Mouse (Mus musculus) cerebellum, adult 9-11 months (tissue): ENCODE measurements at regions not wholly inside any gene's neighbourhood (a gene's known extent, or its start where the extent isn't known, plus 50 kb on each side); places are given as distances from the start of the nearest gene placed in this dataset.
A peak's percentile ranks its signal among the peaks of the same experiment; 100 is the strongest.

Source experiments
- DNase-seq: peaks from one replicate; pipeline ENCODE4 v3.0.0; 2022

- no peak for DNase-seq
These were observed 240.2 kb upstream of the Zfp462 start for GRCm38 (mm10) chr4:54704696-54705095.

DNA sequence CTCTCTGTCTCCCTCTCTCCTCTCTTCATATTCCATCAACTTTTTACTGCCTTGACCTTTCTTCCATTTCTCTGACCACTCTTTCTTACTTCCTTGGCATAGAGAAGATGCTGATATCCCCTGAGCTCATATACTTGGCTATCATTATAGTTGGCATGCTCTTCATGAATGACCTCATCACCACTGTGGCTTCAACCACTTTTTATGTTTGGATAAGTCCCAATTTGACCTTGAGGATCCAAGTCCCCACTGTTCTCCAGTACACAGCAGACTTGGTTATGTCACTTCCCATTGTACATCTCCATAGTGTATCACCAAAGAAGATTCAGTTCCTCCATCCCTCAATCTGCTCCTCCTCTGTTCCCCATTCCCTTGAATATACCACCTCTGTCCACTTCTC, 235.1 kb upstream of the Zfp462 start:
- DNase-seq: no peak

GRCm38 (mm10) chr4:54712929-54713328, 231.9 kb upstream of the Zfp462 start:
- DNase-seq: no peak

GRCm38 (mm10) chr4:54714612-54715342, 230.1 kb upstream of the Zfp462 start:
- DNase-seq: no peak

DNA sequence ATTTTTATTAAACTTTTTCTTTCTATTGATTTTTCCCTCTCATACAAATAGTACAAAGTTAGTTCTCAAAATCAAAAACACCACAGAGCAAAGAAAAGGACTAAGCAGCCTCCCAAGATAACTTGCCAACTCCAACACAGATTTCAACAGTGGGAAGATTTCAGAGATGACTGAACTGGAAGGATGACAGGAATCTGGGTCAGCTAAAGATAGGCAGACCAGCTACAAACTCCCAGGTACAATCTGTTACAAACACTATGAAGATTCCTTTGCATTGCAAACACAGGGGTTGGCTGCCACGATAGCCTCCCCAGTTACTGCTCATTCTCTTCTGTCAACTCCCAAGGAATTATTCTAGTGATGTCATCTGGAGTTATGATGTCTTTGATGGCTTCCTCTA, 226.8 kb upstream of the Zfp462 start:
- no peak for DNase-seq

DNA sequence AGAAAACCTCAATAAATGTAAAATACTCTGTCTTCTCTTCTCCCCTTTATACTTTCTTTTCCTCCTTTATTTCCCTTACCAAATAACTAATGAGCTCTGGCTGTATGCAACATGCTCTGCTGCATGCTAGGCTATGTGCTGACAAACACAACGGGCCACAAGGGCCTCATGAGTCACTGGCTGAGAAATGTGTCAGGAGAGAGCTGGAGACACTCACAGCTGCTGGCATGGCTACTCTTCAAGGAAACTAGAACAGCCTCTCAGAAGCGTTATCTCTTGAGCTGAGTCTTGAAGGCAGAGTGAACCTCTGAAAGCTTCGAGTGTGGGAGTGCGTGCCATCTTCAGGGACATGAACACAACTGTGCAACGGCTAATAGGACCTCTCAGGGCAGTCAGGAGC, 205.8 kb upstream of the Zfp462 start:
- no peak for DNase-seq

- no peak for DNase-seq
These were observed 193.4 kb upstream of the Zfp462 start for GRCm38 (mm10) chr4:54751458-54751857.

DNA sequence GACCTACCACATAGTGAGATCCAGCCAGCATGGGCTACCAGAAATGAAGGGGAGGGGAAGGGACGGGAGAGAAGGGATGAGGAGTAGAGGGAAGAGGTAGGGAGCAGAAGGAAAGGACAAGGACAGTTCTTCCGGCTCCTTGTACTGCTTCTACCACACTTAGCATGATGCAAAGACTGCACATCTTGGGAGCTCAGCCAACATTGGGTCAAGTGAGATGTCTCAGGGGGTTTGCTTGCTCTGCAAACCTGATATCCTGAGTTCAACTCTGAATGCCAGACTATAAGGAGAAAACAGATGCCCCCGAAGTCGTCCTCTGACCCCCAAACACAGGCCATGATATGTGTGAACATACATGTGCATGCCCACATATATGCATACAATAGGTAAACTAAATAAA, 188.4 kb upstream of the Zfp462 start:
- no peak for DNase-seq

DNA sequence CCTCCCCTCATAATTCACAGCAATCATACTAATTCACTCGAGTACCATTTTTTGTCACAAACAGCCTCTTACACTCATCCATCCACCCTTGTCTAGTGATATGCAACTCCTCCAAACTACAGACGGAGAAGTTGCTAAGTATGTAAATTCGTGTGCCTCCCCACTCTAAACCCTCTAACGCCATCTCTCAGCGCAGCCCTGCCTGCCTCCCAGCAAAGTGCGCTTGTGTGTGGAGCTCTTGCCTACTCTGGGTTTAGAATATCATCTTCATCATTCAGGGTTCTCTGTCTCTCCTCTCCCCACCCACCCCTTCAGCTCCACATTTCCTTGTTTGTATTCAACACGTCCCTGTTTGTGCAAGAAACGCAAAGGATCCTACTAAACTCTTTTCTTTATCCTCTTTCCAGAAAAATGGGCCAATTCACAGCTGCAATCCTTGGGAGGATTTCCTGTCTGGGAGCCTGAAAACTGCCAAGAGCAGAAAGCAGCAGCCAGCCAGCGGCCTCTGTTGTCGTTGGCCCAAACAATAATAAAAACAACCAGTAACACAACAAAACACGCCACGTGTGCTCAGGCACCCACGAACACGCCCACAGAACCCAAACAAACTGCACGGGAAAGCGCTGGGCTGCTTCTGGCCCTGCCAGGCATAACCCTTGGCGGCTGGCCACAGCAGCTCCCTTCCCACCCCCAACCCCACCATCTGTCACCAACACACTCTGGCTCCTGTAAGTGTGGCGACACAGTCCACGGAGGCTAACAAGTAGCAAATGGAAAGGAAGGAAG, 186.9 kb upstream of the Zfp462 start:
- DNase-seq: peak; percentile 81

DNA sequence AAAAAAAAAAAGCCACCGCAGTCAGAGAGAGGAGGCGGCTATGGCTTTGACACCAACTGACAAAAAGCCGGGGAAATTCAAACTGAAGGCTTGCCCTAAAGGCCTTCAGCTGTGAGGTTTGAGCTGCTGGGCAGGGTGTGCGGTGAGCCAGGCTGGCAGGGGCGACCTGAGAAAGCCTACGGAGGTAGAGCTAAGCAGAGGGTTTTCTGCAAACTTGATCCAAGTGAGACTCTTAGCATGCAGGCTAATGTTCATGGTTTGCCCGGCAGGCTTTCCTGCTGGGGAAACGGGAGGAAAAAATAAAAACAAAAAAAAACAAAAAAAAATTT, 186.4 kb upstream of the Zfp462 start:
- no peak for DNase-seq

GRCm38 (mm10) chr4:54761257-54761656, 183.6 kb upstream of the Zfp462 start:
- peak; percentile 36 for DNase-seq

GRCm38 (mm10) chr4:54765045-54765444, 179.8 kb upstream of the Zfp462 start:
- no peak for DNase-seq

GRCm38 (mm10) chr4:54767506-54768200, 177.2 kb upstream of the Zfp462 start:
- no peak for DNase-seq

DNA sequence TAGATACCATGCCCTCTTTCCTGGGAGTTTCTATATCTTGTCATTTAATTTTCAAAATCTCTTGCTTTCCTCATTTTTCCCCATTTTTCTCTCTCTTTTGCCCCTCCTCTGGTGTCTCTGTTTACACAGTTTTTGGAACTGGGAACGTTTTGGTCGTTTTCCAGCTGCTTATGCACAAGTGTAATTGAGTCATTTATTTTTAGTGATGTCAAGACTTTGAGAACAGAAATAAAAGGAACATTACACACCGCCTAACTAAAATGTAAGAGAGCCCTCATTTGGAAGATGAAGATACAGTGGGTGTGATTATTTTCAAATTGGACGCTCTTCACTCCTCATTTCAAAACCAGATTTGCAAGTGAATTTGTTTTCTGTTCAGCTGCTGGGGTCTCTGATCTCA, 176.0 kb upstream of the Zfp462 start:
- no peak for DNase-seq

- no peak for DNase-seq
These were observed 170.8 kb upstream of the Zfp462 start for GRCm38 (mm10) chr4:54774066-54774465.

DNA sequence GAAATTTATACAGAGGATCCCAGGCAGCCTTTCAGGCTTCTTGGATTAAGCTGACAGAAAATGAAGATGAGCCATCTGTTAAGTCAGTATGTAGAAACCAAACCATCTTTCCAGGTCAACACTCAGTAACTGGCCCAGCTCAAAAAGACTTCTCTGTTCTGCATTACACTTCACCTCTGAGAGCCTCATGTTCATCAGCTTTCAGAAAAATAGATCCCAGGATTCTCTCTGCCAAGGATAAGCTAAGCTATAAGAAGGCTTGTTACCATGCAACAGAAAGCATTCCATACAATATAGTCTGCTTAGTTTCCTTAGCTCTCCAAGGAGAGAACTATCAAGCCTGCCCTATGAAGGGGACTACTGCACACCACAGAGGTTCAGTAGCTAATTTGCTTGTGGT, 170.1 kb upstream of the Zfp462 start:
- DNase-seq: no peak

DNA sequence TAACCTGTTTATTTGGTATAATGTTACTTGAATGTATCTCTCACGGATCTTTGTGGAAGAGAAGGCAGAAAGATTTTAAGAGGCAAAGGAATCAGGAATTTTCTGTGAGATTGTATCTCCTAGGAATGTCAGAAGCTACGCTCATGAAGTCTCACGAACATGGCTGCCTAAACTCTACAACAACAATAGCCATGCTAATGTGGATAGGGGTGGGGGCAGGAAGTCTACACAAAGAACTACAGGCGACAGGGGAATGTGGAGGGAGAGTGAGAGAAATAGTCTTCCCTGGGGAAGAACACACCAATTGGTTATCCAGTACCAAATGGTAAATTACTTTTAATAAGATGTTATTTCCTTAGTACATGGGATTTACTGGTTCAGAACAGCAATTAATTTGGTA, 164.3 kb upstream of the Zfp462 start:
- DNase-seq: no peak

- DNase-seq: no peak
These were observed 153.6 kb upstream of the Zfp462 start for GRCm38 (mm10) chr4:54791217-54791742.

DNA sequence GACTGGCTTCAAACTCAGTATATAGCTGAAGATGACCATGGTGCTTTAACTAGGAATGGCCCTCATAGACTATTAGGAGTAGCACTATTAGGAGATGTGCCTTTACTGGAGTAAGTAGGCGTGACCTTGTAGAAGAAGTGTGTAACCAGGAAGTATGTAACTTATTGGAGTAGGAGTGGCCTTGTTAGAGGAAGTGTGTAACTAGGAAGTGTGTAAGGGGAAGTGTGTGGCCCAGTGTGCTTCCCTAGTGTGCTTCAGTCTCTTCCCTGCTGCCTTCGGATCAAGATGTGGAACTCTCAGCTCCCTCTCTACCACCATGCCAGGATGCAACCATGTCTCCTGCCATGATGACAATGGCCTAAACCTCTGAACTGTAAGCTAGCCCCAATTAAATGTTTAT, 151.0 kb upstream of the Zfp462 start:
- no peak for DNase-seq

GRCm38 (mm10) chr4:54795246-54795645, 149.6 kb upstream of the Zfp462 start:
- no peak for DNase-seq

DNA sequence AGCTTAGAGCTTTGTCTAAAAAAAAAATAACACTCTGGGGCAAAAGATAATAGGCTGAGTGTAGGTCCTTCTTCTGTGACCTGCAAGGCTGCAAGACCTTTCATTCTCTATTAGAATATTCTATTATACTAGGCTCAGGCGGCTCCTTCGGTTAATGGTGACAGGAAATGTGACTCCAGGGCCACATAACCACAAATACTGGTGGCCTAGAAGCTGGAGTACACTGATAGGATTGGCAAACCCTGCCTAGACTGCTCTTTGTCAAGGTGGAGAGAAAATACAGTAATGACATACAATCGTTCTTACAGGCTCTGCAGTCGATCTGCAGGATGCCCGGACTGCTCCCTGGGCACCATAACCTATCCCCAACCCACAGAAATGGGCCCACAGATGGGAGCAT, 146.3 kb upstream of the Zfp462 start:
- DNase-seq: no peak

GRCm38 (mm10) chr4:54811163-54811562, 133.7 kb upstream of the Zfp462 start:
- DNase-seq: no peak

DNA sequence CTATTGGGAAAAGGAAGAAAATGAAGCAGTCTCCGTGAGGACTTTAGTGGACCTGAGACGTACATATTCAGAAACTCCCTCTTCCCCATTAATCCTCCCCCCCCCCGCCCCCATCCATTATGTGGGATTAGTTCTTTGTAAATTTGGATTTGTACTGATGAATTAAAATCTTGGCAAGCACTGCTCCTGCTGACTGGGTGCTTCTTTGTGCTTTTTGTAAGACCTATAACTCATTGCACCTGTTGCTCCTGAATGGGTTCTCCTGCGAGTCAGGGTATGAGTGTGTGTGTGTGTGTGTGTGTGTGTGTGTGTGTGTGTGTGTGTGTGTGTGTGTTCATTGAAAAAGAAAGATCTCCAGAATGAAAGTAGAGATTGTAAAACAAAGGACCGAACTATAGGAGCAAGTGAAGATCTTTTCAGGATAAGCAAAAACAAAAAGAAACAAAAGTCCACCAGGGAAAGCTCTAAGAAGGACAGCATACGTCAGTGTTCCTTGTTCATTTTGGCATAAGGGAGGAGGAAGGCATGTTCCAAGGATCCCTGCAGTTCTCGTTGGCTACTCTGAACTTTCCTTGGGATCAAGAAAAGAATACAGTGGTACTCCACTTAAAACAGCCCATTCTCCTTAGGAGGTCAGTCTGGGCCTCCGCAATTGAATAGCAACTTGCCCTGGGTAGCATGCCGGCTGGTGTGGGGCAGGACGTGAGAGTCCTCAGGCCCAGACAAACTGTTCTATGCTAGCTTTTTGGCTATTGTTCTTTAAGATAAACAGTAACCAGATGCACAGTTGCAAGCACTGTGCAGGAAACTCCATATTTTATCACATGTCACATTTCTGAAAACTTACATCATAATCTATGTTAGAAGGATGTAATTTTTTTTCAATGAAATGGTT, 131.9 kb upstream of the Zfp462 start:
- no peak for DNase-seq
